Mouse (Mus musculus): ENCODE data around the gene Msx2.

The Msx2 gene

GRCm38 (mm10) chr13:53472614-53473124 is at the start of gene Msx2:
Gene Msx2, minus strand, starts transcription at chr13:53473074.
- DNase-seq (ENCODE audit: low spot score in 2 of 2): no peak

- no peak for DNase-seq (ENCODE audit: low spot score in 2 of 2)
Observed at GRCm38 (mm10) chr13:53521468-53521867, 48.6 kb upstream of the Msx2 start.

DNA sequence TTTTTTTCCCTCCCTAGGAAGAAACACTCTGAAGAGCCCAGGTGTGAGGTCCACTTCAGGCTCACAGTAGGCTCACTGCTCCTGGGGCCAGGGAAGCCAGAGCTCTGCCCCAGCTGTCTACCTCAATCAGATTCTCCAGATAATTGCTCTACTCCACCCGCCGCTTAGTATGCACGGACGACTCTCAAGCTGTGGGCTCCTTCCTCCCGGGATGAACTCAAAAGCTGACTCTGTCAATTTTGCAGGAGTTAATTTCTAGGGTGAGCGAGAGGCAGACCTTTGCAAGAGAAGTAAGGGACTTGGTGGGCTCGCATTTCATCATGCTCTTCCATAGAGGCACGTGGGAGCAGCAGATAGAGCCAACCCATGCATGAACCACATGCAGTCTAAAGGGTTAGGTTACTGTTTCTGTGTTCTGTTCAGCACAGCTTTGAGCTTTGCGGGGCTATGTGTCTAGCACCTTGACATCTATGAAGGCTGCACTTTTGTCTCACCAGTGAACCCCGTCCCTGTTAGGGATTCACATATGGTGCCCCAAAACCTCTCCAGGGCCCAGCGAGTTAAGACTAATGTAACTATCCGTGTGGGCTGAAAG is 47.6 kb upstream of the Msx2 start:
- no peak for DNase-seq (ENCODE audit: low spot score in 2 of 2)

DNA sequence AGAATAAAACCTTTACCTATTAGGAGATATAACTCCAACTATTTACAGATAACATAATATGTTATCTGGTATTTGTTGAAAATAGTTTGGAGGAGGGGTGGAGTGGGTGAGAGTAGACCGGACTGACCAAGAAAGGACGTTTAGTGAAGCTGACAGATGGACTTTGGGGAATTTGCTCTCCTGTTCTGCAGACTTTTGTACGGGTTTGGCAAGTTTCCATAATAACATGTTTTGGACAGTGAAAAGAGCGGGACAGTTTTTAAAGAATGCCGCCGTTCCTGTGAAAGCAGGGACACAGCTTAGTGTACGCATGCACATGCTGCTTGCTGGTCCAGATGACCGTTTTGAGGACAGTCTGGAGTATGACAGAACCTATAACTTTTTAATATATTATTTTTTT is 46.9 kb upstream of the Msx2 start:
- no peak for DNase-seq (ENCODE audit: low spot score in 2 of 2)

- no peak for DNase-seq (ENCODE audit: low spot score in 2 of 2)
Observed at GRCm38 (mm10) chr13:53518306-53518705, 45.4 kb upstream of the Msx2 start.

DNA sequence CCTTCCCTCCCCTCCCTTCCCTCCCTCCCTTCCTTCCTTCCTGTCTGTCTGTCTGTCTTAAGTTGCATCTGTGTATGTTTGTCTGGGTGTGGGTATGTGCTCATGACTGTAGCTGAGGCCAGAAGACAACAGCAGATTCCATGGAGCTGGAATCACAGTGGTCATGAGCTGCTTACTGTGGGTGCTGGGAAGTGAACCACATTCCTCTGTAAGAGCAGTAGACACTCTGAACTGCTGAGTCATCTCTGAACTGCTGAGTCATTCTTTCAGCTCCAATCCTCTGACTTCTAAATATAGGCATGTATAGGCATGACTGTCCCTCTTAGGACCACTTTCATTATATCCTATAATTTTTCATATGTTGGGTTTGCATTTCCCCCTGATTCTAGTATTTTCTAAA is 41.7 kb upstream of the Msx2 start:
- DNase-seq (ENCODE audit: low spot score in 2 of 2): no peak

GRCm38 (mm10) chr13:53511366-53511765 is 38.5 kb upstream of the Msx2 start:
- DNase-seq (ENCODE audit: low spot score in 2 of 2): no peak

GRCm38 (mm10) chr13:53502406-53502805 is 29.5 kb upstream of the Msx2 start:
- DNase-seq (ENCODE audit: low spot score in 2 of 2): no peak

DNA sequence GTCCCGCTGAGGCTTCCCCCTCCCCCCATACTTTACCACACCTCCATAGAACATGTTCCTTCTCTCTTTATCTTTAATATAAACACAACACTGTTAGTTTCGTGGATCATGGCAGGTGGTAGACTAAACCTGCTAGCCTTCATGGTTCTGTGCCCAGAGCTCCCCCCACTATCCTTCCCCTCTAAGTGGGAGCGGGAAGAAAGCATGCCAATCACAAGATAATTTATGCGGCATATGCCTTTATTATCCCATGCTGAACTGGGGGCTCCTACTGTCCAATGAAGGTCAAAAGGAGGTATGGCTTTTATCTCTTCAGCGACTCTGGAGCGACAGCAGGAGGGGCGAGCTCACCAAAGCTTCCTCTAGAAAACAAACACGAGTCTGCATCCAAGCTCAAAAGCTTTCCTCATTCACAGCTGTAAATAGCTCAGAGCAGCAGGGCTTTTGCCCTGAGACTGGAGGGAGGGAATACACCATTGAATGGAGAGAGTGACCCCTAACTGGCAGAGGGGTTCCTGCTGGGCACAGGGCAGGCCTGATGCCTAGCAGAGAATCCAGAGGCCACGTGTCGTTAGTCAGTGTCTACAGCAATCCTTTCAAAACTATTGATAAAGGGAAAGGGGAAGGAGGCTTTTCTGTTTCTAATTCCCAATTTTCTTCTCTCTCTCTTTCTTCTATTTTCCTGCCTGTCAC is 28.8 kb upstream of the Msx2 start:
- DNase-seq (ENCODE audit: low spot score in 2 of 2): no peak

DNA sequence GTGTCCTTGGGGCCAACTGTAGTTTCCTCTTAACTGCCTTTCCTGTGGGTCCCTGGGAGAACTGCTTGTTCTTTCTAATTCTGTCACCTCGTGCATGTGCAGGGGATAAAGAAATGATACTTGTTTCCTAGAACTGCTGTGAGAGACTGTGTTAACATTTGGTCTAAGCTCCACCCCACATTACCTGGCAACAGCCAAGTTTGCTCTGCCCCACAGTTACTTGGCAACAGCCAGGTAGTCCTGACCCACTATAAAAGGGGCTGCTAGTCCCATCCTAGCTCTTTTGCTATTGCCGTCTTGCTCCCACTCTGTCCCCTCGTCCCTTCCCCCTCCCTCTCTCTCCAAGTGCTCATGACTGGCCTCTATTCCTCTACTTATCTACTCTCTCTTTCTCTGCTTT is 28.2 kb upstream of the Msx2 start:
- no peak for DNase-seq (ENCODE audit: low spot score in 2 of 2)

DNA sequence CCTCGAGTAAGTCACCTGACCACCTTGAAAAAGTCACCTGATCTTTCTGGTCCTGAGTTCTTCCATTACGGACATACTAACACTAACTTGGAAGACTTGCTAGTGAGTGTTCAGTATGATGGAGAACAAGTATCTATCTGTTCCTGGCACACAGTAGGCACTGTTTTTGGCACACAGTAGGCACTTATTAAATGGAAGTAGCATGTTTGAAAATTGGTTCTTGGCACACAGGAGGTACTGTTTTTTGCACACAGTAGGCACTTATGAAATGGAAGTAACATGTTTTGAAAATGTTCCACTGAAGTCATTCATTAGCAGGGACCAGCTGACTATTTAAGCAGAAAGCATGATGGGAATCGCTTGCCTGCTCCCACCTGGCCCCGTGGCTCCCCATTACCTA is 13.6 kb upstream of the Msx2 start:
- DNase-seq (ENCODE audit: low spot score in 2 of 2): no peak

DNA sequence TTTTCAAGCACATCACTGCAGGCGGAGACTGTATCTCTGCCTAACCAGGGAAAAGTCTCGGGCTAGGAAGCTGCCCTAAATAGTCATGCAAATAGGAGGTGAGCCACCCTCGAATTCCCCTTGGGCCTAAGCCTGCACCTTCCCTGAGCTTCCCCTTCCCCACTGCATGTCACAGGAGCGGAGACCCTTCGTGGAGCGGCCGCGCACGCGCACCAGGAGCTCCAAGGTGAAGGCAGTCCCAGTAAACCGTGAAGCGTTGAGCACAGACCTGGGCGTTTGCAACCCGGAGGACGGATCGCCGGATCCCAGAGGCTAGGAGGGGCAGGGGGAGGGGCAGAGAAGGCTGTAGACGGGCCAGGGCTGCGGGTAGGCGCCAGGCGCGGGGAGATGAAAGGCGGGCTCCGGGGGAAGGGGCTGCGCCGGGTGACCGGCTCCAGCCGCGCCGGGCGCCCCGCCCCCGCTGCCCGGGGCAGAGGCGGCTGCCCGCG is 2.9 kb upstream of the Msx2 start:
- no peak for DNase-seq (ENCODE audit: low spot score in 2 of 2)

DNA sequence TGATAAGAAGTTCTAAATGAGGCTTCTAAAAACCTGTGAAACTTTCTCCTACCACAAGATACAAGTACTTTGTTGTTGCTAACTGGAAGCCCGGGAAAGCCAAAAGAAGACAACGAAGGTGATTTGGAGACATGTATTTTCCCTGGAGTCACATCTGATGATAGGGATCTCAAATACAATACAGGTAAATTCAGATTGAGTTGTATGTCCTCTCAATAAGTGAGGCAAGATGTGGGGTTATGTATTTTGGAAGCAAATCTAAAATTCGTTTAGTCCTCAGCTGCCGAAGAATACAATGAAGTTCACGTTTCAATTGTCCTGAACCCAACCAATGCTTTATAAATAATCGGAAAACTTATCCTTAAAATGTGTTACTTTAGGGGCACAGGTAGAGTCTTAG is 1.6 kb upstream of the Msx2 start:
- DNase-seq (ENCODE audit: low spot score in 2 of 2): no peak

DNA sequence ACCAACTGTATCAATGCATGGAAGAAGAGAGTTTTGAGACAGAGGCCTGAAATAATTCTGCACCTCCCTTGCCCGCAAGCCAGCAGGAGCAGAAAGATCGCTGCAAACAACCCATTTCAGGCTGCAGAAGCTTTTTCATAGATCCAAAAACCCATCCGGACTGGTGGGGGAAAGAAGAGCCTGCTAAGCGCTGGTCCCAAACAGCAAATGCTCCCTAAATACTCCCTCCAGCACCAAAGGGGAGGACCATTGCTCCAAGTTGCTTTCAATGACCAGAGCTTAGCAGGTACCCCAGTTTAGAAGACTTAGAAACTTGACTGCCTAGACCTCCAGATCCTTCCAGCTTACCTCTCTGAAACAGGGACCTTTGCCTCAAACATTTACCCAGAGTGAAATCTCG is 1.1 kb upstream of the Msx2 start:
- no peak for DNase-seq (ENCODE audit: low spot score in 2 of 2)

DNA sequence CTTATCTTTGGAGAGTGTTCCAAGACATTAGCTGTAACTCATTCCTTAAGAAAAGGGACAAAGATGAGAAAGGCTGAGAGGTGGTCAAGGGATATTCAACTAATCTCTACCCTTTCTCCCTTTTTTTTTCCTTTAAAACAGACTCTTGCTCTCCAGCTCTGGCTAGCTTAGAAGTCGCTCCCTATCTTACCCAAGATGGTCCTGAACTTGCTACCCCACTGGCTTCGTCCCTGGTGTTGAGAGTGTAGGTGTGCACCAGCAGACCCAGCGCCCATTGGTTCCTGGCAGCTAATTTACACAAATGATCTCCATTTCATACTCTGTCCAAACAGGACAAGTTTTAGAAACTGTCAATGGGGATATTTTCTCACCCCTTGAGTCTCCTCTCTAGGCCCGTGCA is 417 bp upstream of the Msx2 start:
- no peak for DNase-seq (ENCODE audit: low spot score in 2 of 2)

DNA sequence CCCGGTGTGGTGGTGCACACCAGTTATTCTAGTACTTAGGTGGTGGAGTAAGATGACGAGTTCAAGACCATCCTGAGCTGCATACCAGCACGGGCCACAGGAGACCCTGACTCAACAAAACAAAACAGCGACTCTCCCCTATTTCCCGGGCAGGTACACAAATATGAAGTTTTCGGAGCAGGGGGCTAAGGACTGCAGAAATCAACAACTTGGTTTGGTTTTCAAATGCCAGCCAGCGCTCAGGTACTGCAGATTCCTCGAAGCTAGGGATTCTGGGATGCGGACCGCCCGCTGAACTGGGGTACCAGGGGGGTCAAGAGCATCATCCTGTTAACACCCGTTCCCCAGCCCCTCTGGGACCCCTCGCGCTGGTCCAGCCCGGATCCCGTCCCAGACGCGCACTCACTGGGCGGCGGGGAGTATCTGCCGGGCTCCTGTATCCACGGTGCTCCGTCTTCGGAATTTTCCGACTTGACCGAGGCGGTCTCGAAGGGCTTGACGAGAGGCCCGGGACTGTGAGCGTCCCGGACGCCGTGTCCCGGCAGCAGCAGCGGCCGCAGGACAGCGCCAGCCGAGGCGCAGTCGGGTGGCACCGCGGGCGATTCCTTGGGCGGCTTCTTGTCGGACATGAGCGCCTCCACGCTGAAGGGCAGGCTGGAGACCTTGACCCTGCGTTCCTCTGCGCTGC is 804 bp downstream of the Msx2 start:
- DNase-seq (ENCODE audit: low spot score in 2 of 2): no peak

GRCm38 (mm10) chr13:53471411-53471810 is 1.5 kb downstream of the Msx2 start:
- DNase-seq (ENCODE audit: low spot score in 2 of 2): no peak

DNA sequence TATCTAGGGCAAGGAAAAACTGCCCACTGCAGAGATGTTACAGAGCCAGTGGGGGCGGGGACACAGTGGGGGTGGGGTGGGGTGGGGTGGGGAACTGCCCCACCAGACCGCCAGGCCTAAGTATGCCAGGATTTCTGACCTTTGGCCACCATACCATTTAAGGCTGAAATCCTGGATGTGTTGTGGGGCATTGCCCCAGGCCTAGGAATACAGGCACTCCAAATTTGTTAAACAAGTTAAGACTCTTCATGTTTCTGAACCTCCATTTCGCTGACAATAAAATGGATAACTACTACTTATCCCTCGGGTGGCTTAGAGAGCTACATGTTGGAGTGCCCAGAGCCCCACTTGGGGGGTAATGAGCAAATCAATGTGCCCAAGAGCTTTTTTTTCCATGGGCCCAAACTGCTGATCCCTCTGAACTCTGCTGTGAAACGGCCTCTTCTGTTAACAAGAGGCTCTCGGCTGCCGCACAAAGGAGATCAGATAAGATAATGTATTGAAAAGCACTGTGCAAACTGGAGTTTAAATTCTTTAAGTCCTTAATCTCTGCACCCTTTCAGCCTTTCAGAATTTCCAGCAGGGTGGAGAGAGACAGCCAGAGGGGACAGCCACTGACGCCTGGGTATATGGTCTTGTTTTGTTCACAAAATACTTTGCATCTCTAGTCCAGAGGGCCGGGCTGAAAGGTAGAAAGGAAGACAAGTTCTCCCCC is 2.3 kb downstream of the Msx2 start:
- DNase-seq (ENCODE audit: low spot score in 2 of 2): no peak

- DNase-seq (ENCODE audit: low spot score in 2 of 2): no peak
Observed at GRCm38 (mm10) chr13:53469756-53470155, 3.1 kb downstream of the Msx2 start.

DNA sequence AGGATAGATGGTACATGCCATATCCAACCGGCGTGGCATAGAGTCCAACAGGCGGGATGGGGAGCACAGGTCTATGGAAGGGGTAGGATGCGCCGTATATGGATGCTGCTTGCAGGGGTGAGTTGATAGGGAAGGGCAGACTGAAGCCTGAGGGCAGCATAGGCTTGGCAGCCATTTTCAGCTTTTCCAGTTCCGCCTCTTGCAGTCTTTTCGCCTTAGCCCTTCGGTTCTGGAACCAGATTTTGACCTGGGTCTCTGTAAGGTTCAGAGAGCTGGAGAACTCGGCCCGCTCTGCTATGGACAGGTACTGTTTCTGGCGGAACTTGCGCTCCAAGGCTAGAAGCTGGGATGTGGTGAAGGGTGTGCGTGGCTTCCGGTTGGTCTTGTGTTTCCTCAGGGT is 4.7 kb downstream of the Msx2 start:
- no peak for DNase-seq (ENCODE audit: low spot score in 2 of 2)

- DNase-seq (ENCODE audit: low spot score in 2 of 2): no peak
Observed at GRCm38 (mm10) chr13:53466189-53466866, 6.5 kb downstream of the Msx2 start.

Data from spleen, postnatal 10 days (tissue).